Mouse (Mus musculus) heart, postnatal 0 days (tissue): ENCODE data around the gene Stim1.

Experiments
- CTCF ChIP-seq: IDR thresholded peaks from 2 replicates; pipeline ENCODE4 v1.5.1; 2016; ENCODE audit warnings: antibody characterized with exemption, control low read depth, low read depth
- EP300 ChIP-seq: IDR thresholded peaks from 2 replicates; pipeline ENCODE4 v1.6.1; 2016; ENCODE audit warnings: antibody characterized with exemption, low read depth

DNA sequence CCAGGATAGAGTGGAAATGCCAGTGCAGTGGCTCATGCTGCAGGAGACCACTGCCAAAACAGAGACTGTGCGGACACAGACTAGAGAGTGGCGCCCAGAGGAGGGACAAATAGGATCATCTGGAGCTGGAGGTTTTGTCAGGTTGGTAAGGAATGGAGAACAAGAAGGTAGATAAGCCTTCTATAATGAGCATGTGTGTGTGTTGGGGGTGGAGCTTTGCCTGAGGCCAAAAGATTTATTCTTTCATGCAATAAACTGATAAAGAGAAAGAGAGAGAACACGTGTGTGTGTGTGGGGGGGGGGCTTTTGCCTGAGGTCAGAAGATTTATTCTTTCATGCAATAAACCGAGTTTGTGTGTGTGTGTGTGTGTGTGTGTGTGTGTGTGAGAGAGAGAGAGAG, 34.5 kb upstream of the Stim1 start:
- no peak for TF ChIP-seq CTCF
- TF ChIP-seq EP300: no peak
